Mouse (Mus musculus): Measurements from ENCODE around the gene Fthl17f.
"Not testable (repeated sequence)": the region's sequence is repeated elsewhere in the genome, so short reads cannot be mapped to it uniquely, and the experiment has no call there.

GRCm38 (mm10) chrX:9060952-9061351 lies 1.9 kb upstream of the Fthl17f start:
- TF ChIP-seq EP300, POLR2A (IDR thresholded peaks at IDR 0.05; ENCODE audit: insufficient read depth, low read depth, low read length): not testable (repeated sequence)
- TF ChIP-seq CTCF (IDR thresholded peaks at IDR 0.05): peak; percentile 44

Data from heart, adult 2 months (tissue).